Mouse (Mus musculus) v-Abl transformed pro-B cells (cell line): ENCODE measurements around the gene Pbld2.

Experiments used
- in situ Hi-C, 2 experiments: fragments of 400-800 bp; cut with MboI; formaldehyde crosslinking; loops; one replicate each; pipeline ENCODE4 v1.15.1; 2025; ENCODE audit not compliant: unreplicated experiment in 2 of 2

Pbld2 gene

GRCm38 (mm10) chr10:63023749-63024579, at the start of gene Pbld2, which contains the start of gene Hnrnph3:
Gene Pbld2, plus strand, starts transcription at chr10:63024315.
Gene Hnrnph3, minus strand, starts transcription at chr10:63024217.
- in situ Hi-C loops = loop anchor here (5.0 to 25.0 kb wide), 2 partner anchors 37 to 237 kb away; partner anchors contain the start of gene Ccar1 (in 1 of the 2)

GRCm38 (mm10) chr10:62979667-62980038, 44.5 kb upstream of the Pbld2 start:
- in situ Hi-C loops = loop anchor here in 1 of 2 experiments (10.0 kb wide), 1 partner anchor 405 kb away; the partner anchor contains the start of genes Dnajc12 and Sirt1

GRCm38 (mm10) chr10:62980039-62980954, 43.8 kb upstream of the Pbld2 start, which contains the start of gene Rufy2:
Gene Rufy2, plus strand, starts transcription at chr10:62980223.
- in situ Hi-C loops = loop anchor here in 1 of 2 experiments (10.0 kb wide), 1 partner anchor 405 kb away; the partner anchor contains the start of genes Dnajc12 and Sirt1

- in situ Hi-C loops = loop anchor here in 1 of 2 experiments (10.0 kb wide), 1 partner anchor 401 kb away; the partner anchor contains the start of genes Dnajc12 and Sirt1
These were observed 40.0 kb upstream of the Pbld2 start for GRCm38 (mm10) chr10:62984072-62984471.

- in situ Hi-C loops = loop anchor here in 1 of 2 experiments (10.0 kb wide), 1 partner anchor 400 kb away; the partner anchor contains the start of genes Dnajc12 and Sirt1
These were observed 39.6 kb upstream of the Pbld2 start for GRCm38 (mm10) chr10:62984495-62984894.

- in situ Hi-C loops = loop anchor here (5.0 to 10.0 kb wide), 3 partner anchors 35 to 397 kb away; partner anchors contain the start of genes Dnajc12 (in 1 of the 2), Hnrnph3 (in 1 of the 2), Pbld2 (in 1 of the 2) and Sirt1 (in 1 of the 2)
These were observed 36.8 kb upstream of the Pbld2 start for GRCm38 (mm10) chr10:62987341-62987740.

- in situ Hi-C loops = no loop called here
These were observed 33.5 kb upstream of the Pbld2 start for GRCm38 (mm10) chr10:62990636-62991035.

GRCm38 (mm10) chr10:62993991-62994390, 30.1 kb upstream of the Pbld2 start:
- in situ Hi-C loops = no loop called here

- in situ Hi-C loops = loop anchor here in 1 of 2 experiments (25.0 kb wide), 1 partner anchor 213 kb away; the partner anchor contains the start of gene Ccar1
These were observed 23.5 kb upstream of the Pbld2 start for GRCm38 (mm10) chr10:63000584-63000983.

- in situ Hi-C loops = loop anchor here in 1 of 2 experiments (25.0 kb wide), 1 partner anchor 216 kb away; the partner anchor contains the start of gene Ccar1
These were observed 20.9 kb upstream of the Pbld2 start for GRCm38 (mm10) chr10:63003252-63003651.

GRCm38 (mm10) chr10:63004556-63004955, 19.6 kb upstream of the Pbld2 start:
- in situ Hi-C loops = loop anchor here in 1 of 2 experiments (25.0 kb wide), 1 partner anchor 217 kb away; the partner anchor contains the start of gene Ccar1

GRCm38 (mm10) chr10:63008193-63008592, 15.9 kb upstream of the Pbld2 start:
- in situ Hi-C loops = loop anchor here in 1 of 2 experiments (25.0 kb wide), 1 partner anchor 221 kb away; the partner anchor contains the start of gene Ccar1

GRCm38 (mm10) chr10:63010268-63010667, 13.8 kb upstream of the Pbld2 start:
- in situ Hi-C loops = loop anchor here in 1 of 2 experiments (25.0 kb wide), 1 partner anchor 223 kb away; the partner anchor contains the start of gene Ccar1

- in situ Hi-C loops = loop anchor here in 1 of 2 experiments (25.0 kb wide), 1 partner anchor 224 kb away; the partner anchor contains the start of gene Ccar1
These were observed 12.6 kb upstream of the Pbld2 start for GRCm38 (mm10) chr10:63011556-63011955.

GRCm38 (mm10) chr10:63013476-63013875, 10.6 kb upstream of the Pbld2 start:
- in situ Hi-C loops = loop anchor here in 1 of 2 experiments (25.0 kb wide), 1 partner anchor 226 kb away; the partner anchor contains the start of gene Ccar1

GRCm38 (mm10) chr10:63014168-63014567, 9.9 kb upstream of the Pbld2 start:
- in situ Hi-C loops = loop anchor here in 1 of 2 experiments (25.0 kb wide), 1 partner anchor 227 kb away; the partner anchor contains the start of gene Ccar1

GRCm38 (mm10) chr10:63019304-63019703, 4.8 kb upstream of the Pbld2 start:
- in situ Hi-C loops = loop anchor here in 1 of 2 experiments (25.0 kb wide), 1 partner anchor 232 kb away; the partner anchor contains the start of gene Ccar1

- in situ Hi-C loops = loop anchor here (5.0 to 25.0 kb wide), 2 partner anchors 34 to 234 kb away; partner anchors contain the start of gene Ccar1 (in 1 of the 2)
These were observed 2.4 kb upstream of the Pbld2 start for GRCm38 (mm10) chr10:63021702-63022101.

- in situ Hi-C loops = loop anchor here (5.0 to 25.0 kb wide), 2 partner anchors 35 to 235 kb away; partner anchors contain the start of gene Ccar1 (in 1 of the 2)
These were observed 1.5 kb upstream of the Pbld2 start for GRCm38 (mm10) chr10:63022541-63023120.
